Mouse (Mus musculus): ENCODE measurements at regions not wholly inside any gene's neighbourhood (a gene's known extent, or its start where the extent isn't known, plus 50 kb on each side); places are given as distances from the start of the nearest gene placed in this dataset.

GRCm38 (mm10) chr5:28563401-28563800 is 96.3 kb upstream of the Shh start:
- no peak for TF ChIP-seq CTCF (IDR thresholded peaks at IDR 0.05; ENCODE audit: extremely low read depth, insufficient read depth, low read length)
- TF ChIP-seq POLR2A (IDR thresholded peaks at IDR 0.05; ENCODE audit: extremely low read depth, insufficient read depth, low read length): no peak
